Mouse (Mus musculus) kidney, adult 8-10 months (tissue): Measurements from ENCODE around the gene Capns1.

Experiments
- DNase-seq, 2 experiments: peaks; one replicate each; pipeline ENCODE4 v3.0.0; 2022

Gene Capns1

DNA sequence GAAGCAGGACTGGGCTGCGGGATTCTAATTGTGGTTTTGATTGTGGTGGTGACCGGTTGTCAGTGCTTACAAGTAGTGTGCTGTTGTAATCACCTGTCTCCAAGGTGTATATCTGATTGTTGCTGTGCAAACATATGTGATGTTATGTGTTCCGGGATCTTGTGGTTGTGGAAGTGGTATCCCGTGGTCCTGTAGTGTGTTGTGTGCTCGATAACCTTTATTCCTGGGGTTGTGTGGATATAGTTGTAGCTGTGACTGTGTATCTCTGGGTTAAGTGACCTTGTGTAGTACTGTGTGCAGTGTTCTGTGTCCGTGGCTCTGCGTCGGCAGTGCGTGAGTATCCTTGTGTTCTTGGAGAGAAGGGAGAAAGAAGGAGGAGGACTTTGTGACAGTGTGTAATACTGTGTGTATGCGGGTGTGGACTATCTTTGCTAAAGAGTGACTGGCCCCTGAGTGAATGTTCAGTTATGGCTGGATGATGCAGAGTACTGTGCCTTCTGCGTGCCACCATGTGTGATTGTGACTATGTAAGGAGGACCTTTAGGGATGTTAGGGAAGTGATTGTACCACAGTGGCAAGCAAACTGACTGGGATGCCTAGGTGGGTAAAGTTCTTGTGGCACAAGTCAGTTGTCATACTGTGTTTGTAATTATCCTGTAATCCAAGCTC lies 28.2 kb downstream of the Capns1 start:
- DNase-seq: no peak

DNA sequence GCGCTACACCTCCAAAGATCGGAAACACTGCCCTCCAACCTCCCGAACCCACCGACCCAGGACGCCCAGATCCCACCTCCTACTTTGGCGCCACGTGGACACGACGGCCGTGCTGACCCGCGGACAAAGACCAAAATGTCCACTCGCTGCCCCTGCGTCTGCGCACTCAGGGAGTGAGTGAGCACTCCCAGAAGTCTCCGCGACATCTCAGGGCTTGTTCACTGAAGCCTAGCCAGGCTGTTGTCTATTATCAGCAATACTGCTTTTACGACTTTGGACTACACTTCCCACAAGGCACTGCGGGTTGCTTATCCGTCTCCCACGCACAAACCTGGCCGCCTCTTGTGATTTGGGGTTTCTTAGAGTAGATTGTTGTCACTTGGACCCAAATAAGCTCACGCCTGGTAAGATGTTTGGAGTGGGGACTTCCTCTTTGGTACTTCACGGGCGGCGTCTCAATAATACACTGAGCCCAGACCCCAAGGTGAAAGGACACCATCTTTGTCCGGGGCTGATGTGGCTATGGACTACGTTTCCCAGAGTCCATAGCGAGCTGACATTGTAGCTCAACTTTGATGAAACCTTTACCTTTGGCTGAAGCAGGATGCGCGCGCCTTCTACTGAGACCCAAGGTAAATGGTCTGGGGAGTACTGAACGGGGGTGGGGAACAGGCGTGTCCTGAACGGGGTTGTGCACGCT lies 28.9 kb downstream of the Capns1 start, which contains the start of gene Zfp146:
Gene Zfp146, minus strand, starts transcription at position 168 of the 700 bp plus-strand sequence.
- DNase-seq: peak; percentile 95

DNA sequence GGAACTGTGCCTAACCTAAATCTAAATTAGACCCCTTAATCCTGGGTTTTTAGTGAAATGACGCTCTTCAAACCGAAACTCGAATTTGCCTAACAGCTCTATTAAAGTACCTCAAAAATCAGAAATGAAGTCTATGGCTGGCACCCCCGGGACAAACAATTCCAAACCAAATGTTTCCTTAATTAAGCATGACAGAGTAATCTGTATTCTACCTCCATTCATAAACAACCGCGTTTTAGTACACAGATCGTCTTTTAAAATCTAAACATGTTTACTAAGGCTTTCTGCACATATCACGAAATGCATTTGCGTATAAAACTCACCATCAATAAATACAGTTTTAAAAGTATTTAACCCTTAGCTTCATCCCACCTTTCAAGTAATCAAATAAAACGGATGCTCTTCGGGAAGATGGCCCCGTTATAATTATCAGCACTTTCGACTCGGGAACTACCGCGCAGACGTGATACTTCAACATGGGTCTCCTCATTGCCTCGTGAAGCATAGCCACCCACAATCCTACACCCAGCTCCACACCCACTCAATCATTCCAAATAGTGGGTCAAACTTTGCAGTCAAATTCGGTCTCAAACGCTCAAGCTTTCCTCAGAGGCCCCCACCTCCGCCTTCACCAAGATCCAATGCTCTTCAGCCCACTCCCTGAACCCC lies 29.6 kb downstream of the Capns1 start:
- no peak for DNase-seq

DNA sequence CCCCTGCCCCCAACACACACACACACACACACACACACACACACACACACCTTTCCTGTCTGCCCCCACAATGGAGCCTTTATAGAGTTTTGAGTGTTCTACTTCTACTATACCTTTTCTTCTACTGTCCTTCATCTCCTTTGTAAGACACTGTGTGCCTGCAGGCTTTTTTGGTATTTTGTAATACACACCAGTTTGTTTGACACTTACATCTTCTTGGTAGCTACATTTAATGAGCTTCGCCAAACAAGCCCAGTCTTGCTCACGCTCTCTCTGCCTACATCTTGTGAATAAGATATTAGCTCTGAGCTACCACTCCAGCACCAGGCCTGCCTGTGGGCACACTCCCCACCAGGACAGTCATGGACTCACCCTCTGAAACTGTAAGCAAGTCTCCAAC lies 33.9 kb downstream of the Capns1 start:
- DNase-seq: no peak

DNA sequence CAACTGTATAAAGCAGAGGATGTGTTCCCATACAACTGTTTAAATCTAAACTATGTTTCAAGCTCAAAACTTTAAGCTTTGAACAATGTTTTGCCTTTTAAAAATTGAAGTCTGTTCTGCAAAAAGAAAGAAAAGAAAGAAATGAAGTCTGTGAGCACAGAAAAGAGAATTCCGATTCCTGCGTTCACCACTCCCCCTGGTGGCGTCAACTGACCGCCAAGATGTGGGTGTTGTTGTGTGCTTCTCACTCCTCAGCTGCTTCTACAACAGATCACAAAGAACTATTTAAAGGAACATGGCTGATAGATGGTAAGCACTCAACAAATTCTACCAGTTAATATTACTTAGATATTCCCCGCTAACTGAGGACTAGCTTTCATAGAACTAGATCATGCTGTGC lies 35.5 kb downstream of the Capns1 start:
- DNase-seq: no peak

DNA sequence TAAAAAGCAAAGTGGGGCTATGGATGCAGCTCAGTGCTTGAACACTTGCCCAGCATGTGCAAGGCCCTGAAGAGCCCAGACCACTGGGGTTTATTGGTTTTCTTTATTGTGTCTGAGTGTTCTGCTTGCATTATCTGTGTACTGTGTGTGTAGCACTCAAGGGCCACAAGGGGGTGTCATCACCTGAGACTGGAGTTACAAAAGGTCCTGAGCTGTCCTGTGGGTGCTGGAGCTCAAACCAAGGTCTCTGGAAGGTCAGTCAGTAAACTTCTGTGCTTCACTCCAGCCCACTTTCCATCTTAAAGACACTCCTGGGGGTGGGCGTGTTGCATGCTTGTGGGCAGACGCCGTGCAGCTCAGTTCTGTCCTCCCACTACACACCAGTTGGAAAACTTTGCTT lies 43.1 kb downstream of the Capns1 start:
- no peak for DNase-seq

DNA sequence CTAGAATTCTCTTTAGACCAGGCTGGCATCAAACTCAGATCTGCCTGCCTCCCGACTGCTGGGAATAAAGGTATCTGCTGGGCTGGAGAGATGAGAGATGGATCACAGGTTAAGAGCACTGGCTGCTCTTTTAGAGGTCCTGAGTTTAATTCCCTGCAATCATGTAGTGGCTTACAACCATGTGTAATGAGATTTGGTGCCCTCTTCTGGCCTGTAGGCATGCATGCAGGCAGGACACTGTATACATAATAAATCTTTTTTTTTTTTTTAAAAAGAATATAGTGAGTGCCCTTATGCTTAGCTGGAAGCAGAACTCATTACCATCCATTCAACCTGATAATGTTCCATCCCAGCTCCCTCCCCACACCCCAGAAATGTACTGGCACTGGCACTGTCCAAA lies 44.6 kb downstream of the Capns1 start:
- DNase-seq: no peak

DNA sequence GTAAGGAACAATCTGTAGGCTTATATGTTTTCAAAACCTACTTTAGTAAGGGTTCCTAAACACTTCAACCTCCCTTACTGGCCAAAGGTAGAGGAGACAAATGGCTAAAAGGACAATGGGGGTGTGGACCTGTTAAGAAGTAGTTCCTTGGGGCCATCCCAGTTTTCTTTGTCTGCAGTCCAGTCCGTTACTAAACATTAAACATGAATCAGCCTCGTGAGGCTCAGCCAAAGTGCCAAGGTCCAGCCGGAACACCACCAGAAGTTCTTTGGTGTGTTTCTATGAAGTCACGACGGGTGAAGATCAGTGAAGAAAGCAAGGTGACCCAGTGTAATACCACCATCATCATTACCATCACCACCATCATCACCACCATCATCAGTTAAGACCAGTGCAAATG lies 51.6 kb downstream of the Capns1 start:
- peak; percentile 52 to 53 for DNase-seq

DNA sequence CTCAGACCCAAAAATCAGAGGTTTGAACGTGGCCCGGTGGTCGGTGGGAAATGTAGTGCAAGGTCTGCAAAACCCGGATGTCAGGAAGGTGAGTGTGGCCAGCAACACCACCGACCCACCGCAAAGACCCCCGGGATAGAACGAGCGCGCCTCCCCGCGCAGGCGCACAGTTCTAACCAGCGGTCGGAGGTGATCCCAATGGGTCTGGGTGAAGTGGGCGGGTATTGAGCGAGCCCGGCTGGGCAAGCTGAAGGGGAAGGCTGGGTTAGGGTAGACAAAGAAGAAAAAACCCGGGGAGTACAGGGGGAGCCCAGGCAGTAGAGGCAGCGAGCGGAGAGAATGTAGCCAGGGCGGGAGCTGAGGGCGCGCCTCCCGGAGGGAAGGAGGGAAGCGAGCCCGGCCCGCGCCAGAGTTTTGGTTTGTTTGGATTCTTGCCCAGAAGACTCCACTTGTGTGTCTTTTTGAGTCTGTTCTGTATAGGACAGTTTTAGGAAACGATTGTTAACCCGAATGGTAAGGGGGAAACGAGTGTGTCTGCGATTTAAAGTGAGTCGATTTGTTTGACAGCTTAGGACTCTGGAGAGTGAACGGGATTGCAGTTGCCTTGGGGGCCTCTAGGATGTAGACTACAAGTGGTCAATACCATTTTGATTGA lies 54.9 kb downstream of the Capns1 start:
- DNase-seq: peak in 1 of 2 experiments; percentile 28

DNA sequence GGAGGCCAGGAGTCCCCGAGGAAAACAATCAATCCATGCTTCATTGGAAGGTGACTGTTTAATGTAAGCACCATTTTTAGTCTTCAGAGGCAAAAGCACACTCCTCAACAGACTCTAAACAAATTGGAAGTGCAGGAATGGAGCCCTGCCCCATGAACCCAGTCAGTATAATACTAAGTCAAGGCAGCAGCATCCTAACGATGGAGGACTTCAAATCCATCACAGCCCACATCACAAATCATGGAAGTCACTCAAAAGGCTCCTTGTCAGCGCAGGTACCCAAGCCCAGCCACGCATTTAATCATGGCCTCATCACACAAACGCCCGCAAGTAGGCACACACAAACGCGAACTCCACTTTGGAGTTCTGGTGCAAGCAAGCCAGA lies 55.4 kb downstream of the Capns1 start:
- DNase-seq: no peak
